Mouse (Mus musculus) hematopoietic stem cell, adult 5-6 weeks (primary cell): ENCODE measurements around the gene Dbt. TPM values are rescaled to one million over a fixed set of nuclear protein-coding genes. Genes with fewer than 3 reads are reported as not detected.

Experiments
- total RNA-seq: library from RNA; stranded (forward); fragments of 172-1452, 232-1000 nt; gene quantifications from 2 replicates; pipeline ENCODE4 v1.2.3, GENCODE M21; 2017

Gene Dbt
- total RNA-seq, 1 experiment from 2014 or later: 17.0 TPM

Other genes with a start within 250 kb of the Dbt start
- gene Cdc14a, start 89.0 kb upstream of the Dbt start, total RNA-seq: 35.3 and 44.7 TPM in 2 replicates
- 31.6 and 32.6 TPM in 2 replicates for gene Rtca, start 4.9 kb upstream of the Dbt start, total RNA-seq
- gene Lrrc39, start 49.9 kb downstream of the Dbt start, total RNA-seq: 0.55 and 1.2 TPM in 2 replicates
- 34.1 and 43.9 TPM in 2 replicates for gene Sass6, start 81.9 kb downstream of the Dbt start, total RNA-seq
- 53.8 and 54.4 TPM in 2 replicates for gene Trmt13, start 101.5 kb downstream of the Dbt start, total RNA-seq
- gene Mfsd14a, start 149.6 kb downstream of the Dbt start, total RNA-seq: 76.5 and 92.3 TPM in 2 replicates
- gene Gm43191, start 168.2 kb downstream of the Dbt start, total RNA-seq: not detected in 2 replicates
- 48.4 and 57.3 TPM in 2 replicates for gene Slc35a3, start 199.8 kb downstream of the Dbt start, total RNA-seq